Mouse (Mus musculus): ENCODE measurements around the gene Mroh2a. TPM values are rescaled to one million over a fixed set of nuclear protein-coding genes. Genes with fewer than 3 reads are reported as not detected.
"Not testable (repeated sequence)": the region's sequence is repeated elsewhere in the genome, so short reads cannot be mapped to it uniquely, and the experiment has no call there.

The Mroh2a gene
- polyA plus RNA-seq, 1 experiment: 0.08 TPM

GRCm38 (mm10) chr1:88218591-88218990, 8.2 kb upstream of the Mroh2a start:
- Histone ChIP-seq H3K4me3 (ENCODE audit: insufficient read depth, low read depth, low read length) (no peak overlapping the region), H3K27ac (ENCODE audit: insufficient read depth, low read depth, low read length) (no peak overlapping the region), H3K4me1 (ENCODE audit: control insufficient read depth, insufficient read depth, low read length) (no peaks in the 10 kb centered on the region), H3K36me3 (ENCODE audit: control insufficient read depth, insufficient read depth, low read length) (no peaks in the 10 kb centered on the region), H3K27me3 (replicated peaks; ENCODE audit: control insufficient read depth, insufficient read depth, low read length) (no peaks in the 10 kb centered on the region)
- WGBS: 50% methylated on average over 4 of the region's 4 CpGs
- TF ChIP-seq CTCF (conservative IDR thresholded peaks at IDR 0.05; ENCODE audit: insufficient read depth, insufficient read length, low read depth, low read length) (no peak), POLR2A (IDR thresholded peaks at IDR 0.05; ENCODE audit: low read depth, low read length) (no peak)
- DNase-seq: no peak

GRCm38 (mm10) chr1:88219054-88219453, 7.7 kb upstream of the Mroh2a start:
- no peak for TF ChIP-seq CTCF (conservative IDR thresholded peaks at IDR 0.05; ENCODE audit: insufficient read depth, insufficient read length, low read depth, low read length)
- no peak for TF ChIP-seq POLR2A (IDR thresholded peaks at IDR 0.05; ENCODE audit: low read depth, low read length)
- H3K36me3 ChIP-seq (ENCODE audit: control insufficient read depth, insufficient read depth, low read length): no peaks in the 10 kb centered on the region
- no peaks in the 10 kb centered on the region for H3K27me3 ChIP-seq (replicated peaks; ENCODE audit: control insufficient read depth, insufficient read depth, low read length)
- H3K27ac ChIP-seq (ENCODE audit: insufficient read depth, low read depth, low read length): no peak overlapping the region
- DNase-seq: peak; percentile 16
- 13% methylated on average over 1 of the region's 1 CpGs for WGBS
- H3K4me1 ChIP-seq (ENCODE audit: control insufficient read depth, insufficient read depth, low read length): no peaks in the 10 kb centered on the region
- no peak overlapping the region for H3K4me3 ChIP-seq (ENCODE audit: insufficient read depth, low read depth, low read length)

- no peak overlapping the region for H3K4me3 ChIP-seq (ENCODE audit: insufficient read depth, low read depth, low read length)
- H3K4me1 ChIP-seq (ENCODE audit: control insufficient read depth, insufficient read depth, low read length): no peaks in the 10 kb centered on the region
- DNase-seq: no peak
- H3K27me3 ChIP-seq (replicated peaks; ENCODE audit: control insufficient read depth, insufficient read depth, low read length): no peaks in the 10 kb centered on the region
- TF ChIP-seq CTCF (conservative IDR thresholded peaks at IDR 0.05; ENCODE audit: insufficient read depth, insufficient read length, low read depth, low read length) (no peak), POLR2A (IDR thresholded peaks at IDR 0.05; ENCODE audit: low read depth, low read length) (no peak)
- H3K36me3 ChIP-seq (ENCODE audit: control insufficient read depth, insufficient read depth, low read length): no peaks in the 10 kb centered on the region
- H3K27ac ChIP-seq (ENCODE audit: insufficient read depth, low read depth, low read length): no peak overlapping the region
These were observed 6.5 kb upstream of the Mroh2a start for GRCm38 (mm10) chr1:88220336-88220735.

- Histone ChIP-seq H3K27me3 (replicated peaks; ENCODE audit: control insufficient read depth, insufficient read depth, low read length) (no peaks in the 10 kb centered on the region), H3K27ac (ENCODE audit: insufficient read depth, low read depth, low read length) (no peak overlapping the region), H3K4me3 (ENCODE audit: insufficient read depth, low read depth, low read length) (no peak overlapping the region), H3K4me1 (ENCODE audit: control insufficient read depth, insufficient read depth, low read length) (no peaks in the 10 kb centered on the region), H3K36me3 (ENCODE audit: control insufficient read depth, insufficient read depth, low read length) (no peaks in the 10 kb centered on the region)
- TF ChIP-seq CTCF (conservative IDR thresholded peaks at IDR 0.05; ENCODE audit: insufficient read depth, insufficient read length, low read depth, low read length) (no peak), POLR2A (IDR thresholded peaks at IDR 0.05; ENCODE audit: low read depth, low read length) (no peak)
- DNase-seq: no peak
- 48% methylated on average over 2 of the region's 2 CpGs for WGBS
These were observed 4.6 kb upstream of the Mroh2a start for GRCm38 (mm10) chr1:88222216-88222615.

GRCm38 (mm10) chr1:88223011-88223515, 3.7 kb upstream of the Mroh2a start:
- not testable (repeated sequence) for H3K4me1 ChIP-seq (ENCODE audit: control insufficient read depth, insufficient read depth, low read length); H3K4me3 ChIP-seq (ENCODE audit: insufficient read depth, low read depth, low read length); H3K27ac ChIP-seq (ENCODE audit: insufficient read depth, low read depth, low read length); H3K27me3 ChIP-seq (replicated peaks; ENCODE audit: control insufficient read depth, insufficient read depth, low read length); DNase-seq; H3K36me3 ChIP-seq (ENCODE audit: control insufficient read depth, insufficient read depth, low read length)

GRCm38 (mm10) chr1:88223591-88223990, 3.2 kb upstream of the Mroh2a start:
- Histone ChIP-seq H3K4me3 (ENCODE audit: insufficient read depth, low read depth, low read length) (no peak overlapping the region), H3K36me3 (ENCODE audit: control insufficient read depth, insufficient read depth, low read length) (no peaks in the 10 kb centered on the region), H3K27me3 (replicated peaks; ENCODE audit: control insufficient read depth, insufficient read depth, low read length) (no peaks in the 10 kb centered on the region), H3K27ac (ENCODE audit: insufficient read depth, low read depth, low read length) (no peak overlapping the region), H3K4me1 (ENCODE audit: control insufficient read depth, insufficient read depth, low read length) (no peaks in the 10 kb centered on the region)
- WGBS: 54% methylated on average over 1 of the region's 1 CpGs
- no peak for TF ChIP-seq POLR2A (IDR thresholded peaks at IDR 0.05; ENCODE audit: low read depth, low read length)
- TF ChIP-seq CTCF (conservative IDR thresholded peaks at IDR 0.05; ENCODE audit: insufficient read depth, insufficient read length, low read depth, low read length): no peak
- no peak for DNase-seq

GRCm38 (mm10) chr1:88224029-88224776, 2.6 kb upstream of the Mroh2a start:
- WGBS: 61% methylated on average over 2 of the region's 2 CpGs
- H3K4me1 ChIP-seq (ENCODE audit: control insufficient read depth, insufficient read depth, low read length): no peaks in the 10 kb centered on the region
- no peaks in the 10 kb centered on the region for H3K27me3 ChIP-seq (replicated peaks; ENCODE audit: control insufficient read depth, insufficient read depth, low read length)
- no peak overlapping the region for H3K4me3 ChIP-seq (ENCODE audit: insufficient read depth, low read depth, low read length)
- peak; percentile 75 for DNase-seq
- H3K27ac ChIP-seq (ENCODE audit: insufficient read depth, low read depth, low read length): no peak overlapping the region
- no peak for TF ChIP-seq CTCF (conservative IDR thresholded peaks at IDR 0.05; ENCODE audit: insufficient read depth, insufficient read length, low read depth, low read length)
- no peak for TF ChIP-seq POLR2A (IDR thresholded peaks at IDR 0.05; ENCODE audit: low read depth, low read length)
- H3K36me3 ChIP-seq (ENCODE audit: control insufficient read depth, insufficient read depth, low read length): no peaks in the 10 kb centered on the region

GRCm38 (mm10) chr1:88225301-88225700, 1.5 kb upstream of the Mroh2a start:
- not testable (repeated sequence) for H3K27ac ChIP-seq (ENCODE audit: insufficient read depth, low read depth, low read length); H3K4me3 ChIP-seq (ENCODE audit: insufficient read depth, low read depth, low read length); H3K4me1 ChIP-seq (ENCODE audit: control insufficient read depth, insufficient read depth, low read length); H3K27me3 ChIP-seq (replicated peaks; ENCODE audit: control insufficient read depth, insufficient read depth, low read length); DNase-seq; H3K36me3 ChIP-seq (ENCODE audit: control insufficient read depth, insufficient read depth, low read length)
- WGBS: 42% methylated on average over 2 of the region's 2 CpGs

Data from kidney, adult 2 months (tissue).